Mouse (Mus musculus): ENCODE measurements around the gene Dctn2. TPM values are rescaled to one million over a fixed set of nuclear protein-coding genes. Genes with fewer than 3 reads are reported as not detected.

Dctn2 gene
- polyA plus RNA-seq, 1 experiment from 2014 or later: 307 TPM

- peaks cover 18% of the 10 kb centered on the region for H3K27me3 ChIP-seq
- CTCF ChIA-PET: interaction anchor here (0.8 kb wide), 1 partner anchor 8 kb away, joined by 4 read pairs; no protein-coding TSS in a partner anchor
- in situ Hi-C loops (cut with MboI; ENCODE audit: low pct_unique_long_range_greater_than_20kb): no loop called here
- no peak for ATAC-seq
- POLR2A ChIA-PET: no interaction called here
- no peak for DNase-seq (ENCODE audit: low read depth, low spot score)
- TF ChIP-seq CTCF (IDR thresholded peaks at IDR 0.05): no peak
Measured at GRCm38 (mm10) chr10:127330212-127330611, 64.0 kb downstream of the Dctn2 start.

Other genes with a start within 250 kb of the Dctn2 start
- gene Tsfm, start 235.5 kb upstream of the Dctn2 start, polyA plus RNA-seq (2021): 61.7 TPM
- 15.8 TPM for gene Mettl1, start 225.0 kb upstream of the Dctn2 start, polyA plus RNA-seq (2021)
- 0.44 TPM for gene Eef1akmt3, start 224.9 kb upstream of the Dctn2 start, polyA plus RNA-seq (2021)
- gene Cyp27b1, start 218.1 kb upstream of the Dctn2 start, polyA plus RNA-seq (2021): 0.51 TPM
- 28.6 TPM for gene March9, start 206.2 kb upstream of the Dctn2 start, polyA plus RNA-seq (2021)
- 669 TPM for gene Cdk4, start 202.8 kb upstream of the Dctn2 start, polyA plus RNA-seq (2021)
- 116 TPM for gene Tspan31, start 196.1 kb upstream of the Dctn2 start, polyA plus RNA-seq (2021)
- gene Agap2, start 191.1 kb upstream of the Dctn2 start, polyA plus RNA-seq (2021): 1.4 TPM
- gene Os9, start 145.2 kb upstream of the Dctn2 start, polyA plus RNA-seq (2021): 173 TPM
- 112 TPM for gene B4galnt1, start 101.1 kb upstream of the Dctn2 start, polyA plus RNA-seq (2021)
- gene Slc26a10, start 85.7 kb upstream of the Dctn2 start, polyA plus RNA-seq (2021): 0.85 TPM
- gene Arhgef25, start 76.3 kb upstream of the Dctn2 start, polyA plus RNA-seq (2021): 106 TPM
- gene Dtx3, start 70.6 kb upstream of the Dctn2 start, polyA plus RNA-seq (2021): 155 TPM
- 76.8 TPM for gene Pip4k2c, start 54.8 kb upstream of the Dctn2 start, polyA plus RNA-seq (2021)
- 0.44 TPM for gene Kif5a, start 3.0 kb upstream of the Dctn2 start, polyA plus RNA-seq (2021)
- gene Mbd6, start 22.6 kb downstream of the Dctn2 start, polyA plus RNA-seq (2021): 55.1 TPM
- 152 TPM for gene Mars, start 45.4 kb downstream of the Dctn2 start, polyA plus RNA-seq (2021)
- gene Arhgap9, start 55.6 kb downstream of the Dctn2 start, polyA plus RNA-seq (2021): not detected
- 0.23 TPM for gene Gli1, start 75.6 kb downstream of the Dctn2 start, polyA plus RNA-seq (2021)
- 0.01 TPM for gene Inhbe, start 88.0 kb downstream of the Dctn2 start, polyA plus RNA-seq (2021)
- gene Inhbc, start 104.1 kb downstream of the Dctn2 start, polyA plus RNA-seq (2021): not detected
- gene R3hdm2, start 114.0 kb downstream of the Dctn2 start, polyA plus RNA-seq (2021): 98.4 TPM
- 0.80 TPM for gene Stac3, start 235.3 kb downstream of the Dctn2 start, polyA plus RNA-seq (2021)
- 0.18 TPM for gene Ndufa4l2, start 248.6 kb downstream of the Dctn2 start, polyA plus RNA-seq (2021)

Measured in Patski (cell line).